Mouse (Mus musculus): ENCODE measurements around the gene Lipc. TPM values are rescaled to one million over a fixed set of nuclear protein-coding genes. Genes with fewer than 3 reads are reported as not detected.

Gene Lipc
- total and polyA plus RNA-seq, 3 experiments = 0.14 to 0.25 TPM; not detected in 1

DNA sequence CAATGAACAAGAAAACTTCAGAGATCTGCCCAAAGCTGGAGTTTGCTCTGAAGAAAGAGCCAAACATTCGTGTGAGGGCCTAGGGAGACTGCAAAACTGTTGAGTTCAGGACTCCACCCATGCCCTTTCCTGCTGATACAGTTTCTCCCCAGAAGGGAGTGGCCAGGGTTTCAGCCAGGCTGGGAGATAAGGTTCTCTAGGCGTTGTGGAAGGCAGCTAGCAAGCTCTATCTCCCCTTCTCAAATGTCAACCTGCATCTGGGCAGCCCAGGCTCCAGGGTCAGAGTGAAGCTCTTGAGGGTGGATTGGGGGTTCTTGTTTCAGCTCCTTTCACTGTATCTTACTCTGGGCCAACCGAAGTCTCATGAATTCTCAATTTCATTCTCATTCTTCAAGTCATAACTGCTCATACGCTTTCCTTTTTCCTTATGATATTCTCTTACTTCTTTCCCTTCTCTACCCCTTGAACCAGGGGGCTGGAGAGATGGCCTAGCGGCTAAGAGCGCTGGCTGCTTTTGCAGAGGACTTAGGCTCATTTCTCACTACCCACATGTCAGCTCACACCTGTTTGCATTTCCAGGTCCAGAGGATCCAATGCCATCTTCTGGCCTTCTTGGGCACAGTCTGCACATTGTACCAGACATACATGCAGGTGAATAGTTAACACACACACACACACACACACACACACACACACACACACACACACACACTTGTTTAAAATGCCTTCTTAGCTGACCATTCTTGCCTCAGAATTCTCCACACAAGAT, 25.0 kb downstream of the Lipc start:
- no peak for TF ChIP-seq EP300 (IDR thresholded peaks at IDR 0.05; ENCODE audit: insufficient read depth, low read depth, low read length)
- TF ChIP-seq POLR2A (IDR thresholded peaks at IDR 0.05; ENCODE audit: insufficient read depth, low read depth, low read length) = no peak
- TF ChIP-seq CTCF (IDR thresholded peaks at IDR 0.05) = no peak; the same call in 1 of the 2 replicates
- whole genome bisulfite sequencing = 56% methylated on average over 6 of the region's 6 CpGs
- intact Hi-C loops (cut with DNase I) = loop anchor here (5.0 kb wide), 1 partner anchor 35 kb away; no protein-coding TSS in a partner anchor
- DNase-seq = peak; percentile 41 to 51
- H3K27me3 ChIP-seq (ENCODE audit: control insufficient read depth, insufficient read depth, low read length) = no peaks in the 10 kb centered on the region
- H3K27ac ChIP-seq = peak overlapping the region; percentile 52
- no peaks in the 10 kb centered on the region for H3K79me2 ChIP-seq (replicated peaks; ENCODE audit: control insufficient read depth, insufficient read depth, low read length)
- no peak overlapping the region for H3K4me3 ChIP-seq
- H3K9ac ChIP-seq (ENCODE audit: low read depth, low read length) = no peak overlapping the region
- H3K4me1 ChIP-seq (ENCODE audit: control insufficient read depth, insufficient read depth, low read length) = peaks cover 13% of the 10 kb centered on the region
- no peaks in the 10 kb centered on the region for H3K36me3 ChIP-seq (ENCODE audit: control insufficient read depth, insufficient read depth, low read length)

GRCm38 (mm10) chr9:70925225-70925624, 26.8 kb downstream of the Lipc start:
- TF ChIP-seq CTCF (IDR thresholded peaks at IDR 0.05) (no peak), EP300 (IDR thresholded peaks at IDR 0.05; ENCODE audit: insufficient read depth, low read depth, low read length) (no peak), POLR2A (IDR thresholded peaks at IDR 0.05; ENCODE audit: insufficient read depth, low read depth, low read length) (no peak)
- Histone ChIP-seq H3K36me3 (ENCODE audit: control insufficient read depth, insufficient read depth, low read length) (no peaks in the 10 kb centered on the region), H3K4me1 (ENCODE audit: control insufficient read depth, insufficient read depth, low read length) (peaks cover 10% of the 10 kb centered on the region), H3K27me3 (ENCODE audit: control insufficient read depth, insufficient read depth, low read length) (no peaks in the 10 kb centered on the region), H3K79me2 (replicated peaks; ENCODE audit: control insufficient read depth, insufficient read depth, low read length) (no peaks in the 10 kb centered on the region), H3K9ac (ENCODE audit: low read depth, low read length) (no peak overlapping the region), H3K27ac (no peak overlapping the region), H3K4me3 (no peak overlapping the region)
- no peak for DNase-seq
- intact Hi-C loops (cut with DNase I) = loop anchor here (5.0 kb wide), 1 partner anchor 33 kb away; no protein-coding TSS in a partner anchor
- 92% methylated on average over 6 of the region's 6 CpGs for WGBS

DNA sequence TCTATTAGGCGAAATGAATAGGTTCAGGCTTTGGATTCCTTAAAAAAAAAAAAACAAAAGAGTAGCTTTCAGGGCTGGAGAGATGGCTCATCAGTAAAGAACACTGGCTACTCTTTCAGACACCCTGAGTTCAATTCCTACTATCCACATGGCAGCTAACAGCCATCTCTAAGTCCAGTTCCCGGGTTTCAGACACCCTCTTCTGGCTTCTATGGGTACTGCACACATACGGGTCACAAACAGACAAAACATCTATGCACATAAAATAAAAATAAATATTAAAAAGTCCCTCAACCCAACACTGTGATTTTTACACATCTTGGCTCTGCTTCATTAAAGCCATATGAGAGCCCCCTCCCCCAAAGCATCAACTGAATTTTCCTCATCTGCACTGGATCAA, 27.3 kb downstream of the Lipc start:
- no peak for DNase-seq
- H3K27me3 ChIP-seq (ENCODE audit: control insufficient read depth, insufficient read depth, low read length) = no peaks in the 10 kb centered on the region
- no peak overlapping the region for H3K27ac ChIP-seq
- no peaks in the 10 kb centered on the region for H3K36me3 ChIP-seq (ENCODE audit: control insufficient read depth, insufficient read depth, low read length)
- H3K4me3 ChIP-seq = no peak overlapping the region
- 97% methylated on average over 3 of the region's 3 CpGs for WGBS
- intact Hi-C loops (cut with DNase I) = loop anchor here (5.0 kb wide), 1 partner anchor 32 kb away; no protein-coding TSS in a partner anchor
- no peak overlapping the region for H3K9ac ChIP-seq (ENCODE audit: low read depth, low read length)
- TF ChIP-seq CTCF (IDR thresholded peaks at IDR 0.05) = peak; percentile 52
- no peak for TF ChIP-seq EP300 (IDR thresholded peaks at IDR 0.05; ENCODE audit: insufficient read depth, low read depth, low read length)
- no peak for TF ChIP-seq POLR2A (IDR thresholded peaks at IDR 0.05; ENCODE audit: insufficient read depth, low read depth, low read length)
- H3K79me2 ChIP-seq (replicated peaks; ENCODE audit: control insufficient read depth, insufficient read depth, low read length) = no peaks in the 10 kb centered on the region
- H3K4me1 ChIP-seq (ENCODE audit: control insufficient read depth, insufficient read depth, low read length) = peaks cover 7% of the 10 kb centered on the region

- intact Hi-C loops (cut with DNase I) = no loop called here
- no peaks in the 10 kb centered on the region for H3K27me3 ChIP-seq (ENCODE audit: control insufficient read depth, insufficient read depth, low read length)
- H3K27ac ChIP-seq = no peak overlapping the region
- 47% methylated on average over 7 of the region's 7 CpGs for WGBS
- TF ChIP-seq POLR2A (IDR thresholded peaks at IDR 0.05; ENCODE audit: insufficient read depth, low read depth, low read length) (no peak), CTCF (IDR thresholded peaks at IDR 0.05) (no peak), EP300 (IDR thresholded peaks at IDR 0.05; ENCODE audit: insufficient read depth, low read depth, low read length) (no peak)
- no peak overlapping the region for H3K4me3 ChIP-seq
- H3K4me1 ChIP-seq (ENCODE audit: control insufficient read depth, insufficient read depth, low read length) = peaks cover 5% of the 10 kb centered on the region
- DNase-seq = peak in 1 of 2 experiments; percentile 43
- no peaks in the 10 kb centered on the region for H3K36me3 ChIP-seq (ENCODE audit: control insufficient read depth, insufficient read depth, low read length)
- H3K79me2 ChIP-seq (replicated peaks; ENCODE audit: control insufficient read depth, insufficient read depth, low read length) = no peaks in the 10 kb centered on the region
- no peak overlapping the region for H3K9ac ChIP-seq (ENCODE audit: low read depth, low read length)
Observed at GRCm38 (mm10) chr9:70921781-70922565, 30.1 kb downstream of the Lipc start.

DNA sequence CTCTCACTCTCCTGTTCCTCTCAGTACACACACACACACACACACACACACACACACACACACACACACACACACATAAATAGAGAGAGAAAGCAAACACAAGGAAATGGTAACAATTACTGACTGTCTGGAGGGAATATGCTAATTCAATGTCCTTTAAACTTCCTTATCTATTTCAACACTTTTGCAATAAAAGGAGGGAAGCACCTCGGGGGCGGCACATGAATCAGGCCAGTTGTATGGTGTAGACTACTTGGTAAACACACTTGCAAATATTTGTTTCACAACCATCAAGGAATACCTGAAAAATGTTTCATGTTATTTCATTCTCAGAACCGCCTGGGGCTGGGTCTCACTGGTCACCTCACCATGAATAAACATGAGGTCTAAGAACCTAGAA, 30.9 kb downstream of the Lipc start:
- Histone ChIP-seq H3K27ac (no peak overlapping the region), H3K36me3 (ENCODE audit: control insufficient read depth, insufficient read depth, low read length) (no peaks in the 10 kb centered on the region), H3K27me3 (ENCODE audit: control insufficient read depth, insufficient read depth, low read length) (no peaks in the 10 kb centered on the region), H3K4me1 (ENCODE audit: control insufficient read depth, insufficient read depth, low read length) (peaks cover 4% of the 10 kb centered on the region), H3K4me3 (no peak overlapping the region), H3K79me2 (replicated peaks; ENCODE audit: control insufficient read depth, insufficient read depth, low read length) (no peaks in the 10 kb centered on the region), H3K9ac (ENCODE audit: low read depth, low read length) (no peak overlapping the region)
- TF ChIP-seq CTCF (IDR thresholded peaks at IDR 0.05) (no peak), POLR2A (IDR thresholded peaks at IDR 0.05; ENCODE audit: insufficient read depth, low read depth, low read length) (no peak), EP300 (IDR thresholded peaks at IDR 0.05; ENCODE audit: insufficient read depth, low read depth, low read length) (no peak)
- DNase-seq = no peak
- WGBS = 62% methylated on average over 3 of the region's 3 CpGs
- intact Hi-C loops (cut with DNase I) = no loop called here
